Mouse (Mus musculus) cerebellum, adult (tissue): ENCODE measurements around the gene Wdr1.
"Not testable (repeated sequence)": the region's sequence is repeated elsewhere in the genome, so short reads cannot be mapped to it uniquely, and the experiment has no call there.

ENCODE experiments used
- ATAC-seq: cut with Nextera tagmentation; 2 replicates; pipeline ENCODE4 v1.9.2; 2017; ENCODE audit warnings: mild to moderate bottlenecking, moderate library complexity, mixed read lengths; ENCODE audit not compliant: insufficient number of reproducible peaks, low FRiP score, low TSS enrichment

Wdr1 gene

GRCm38 (mm10) chr5:38563121-38563520, at the start of gene Wdr1:
TSS of gene Wdr1 (minus strand) at chr5:38563221.
- ATAC-seq, result no peak

- no peak for ATAC-seq
Measured at GRCm38 (mm10) chr5:38611118-38611517, 48.1 kb upstream of the Wdr1 start.

GRCm38 (mm10) chr5:38608219-38608618, 45.2 kb upstream of the Wdr1 start:
- not testable (repeated sequence) for ATAC-seq

- no peak for ATAC-seq
Measured at GRCm38 (mm10) chr5:38598647-38599304, 35.8 kb upstream of the Wdr1 start.

GRCm38 (mm10) chr5:38588924-38589323, 25.9 kb upstream of the Wdr1 start:
- ATAC-seq, result no peak

- ATAC-seq, result no peak
Measured at GRCm38 (mm10) chr5:38585450-38585849, 22.4 kb upstream of the Wdr1 start.

- no peak for ATAC-seq
Measured at GRCm38 (mm10) chr5:38583026-38583425, 20.0 kb upstream of the Wdr1 start.

GRCm38 (mm10) chr5:38580703-38581102, 17.7 kb upstream of the Wdr1 start:
- peak; percentile 50 for ATAC-seq

- ATAC-seq, result no peak
Measured at GRCm38 (mm10) chr5:38570876-38571275, 7.9 kb upstream of the Wdr1 start.

- no peak for ATAC-seq
Measured at GRCm38 (mm10) chr5:38568652-38569051, 5.6 kb upstream of the Wdr1 start.

- ATAC-seq, result no peak
Measured at GRCm38 (mm10) chr5:38564831-38565230, 1.8 kb upstream of the Wdr1 start.

- peak; percentile 92 for ATAC-seq
Measured at GRCm38 (mm10) chr5:38561426-38562024, 1.5 kb downstream of the Wdr1 start.

- ATAC-seq, result peak; percentile 12; the same call in 1 of the 2 replicates
Measured at GRCm38 (mm10) chr5:38560586-38561425, 2.2 kb downstream of the Wdr1 start.

GRCm38 (mm10) chr5:38558831-38559230, 4.2 kb downstream of the Wdr1 start:
- ATAC-seq, result no peak

- ATAC-seq, result no peak
Measured at GRCm38 (mm10) chr5:38557811-38558210, 5.2 kb downstream of the Wdr1 start.

- no peak for ATAC-seq
Measured at GRCm38 (mm10) chr5:38556406-38556805, 6.6 kb downstream of the Wdr1 start.

GRCm38 (mm10) chr5:38553953-38554352, 9.1 kb downstream of the Wdr1 start:
- peak; percentile 32; the same call in 1 of the 2 replicates for ATAC-seq

- no peak for ATAC-seq
Measured at GRCm38 (mm10) chr5:38553491-38553890, 9.5 kb downstream of the Wdr1 start.

GRCm38 (mm10) chr5:38552615-38553014, 10.4 kb downstream of the Wdr1 start:
- ATAC-seq, result no peak

- no peak for ATAC-seq
Measured at GRCm38 (mm10) chr5:38550221-38550768, 12.7 kb downstream of the Wdr1 start.

GRCm38 (mm10) chr5:38549461-38549909, 13.5 kb downstream of the Wdr1 start:
- no peak for ATAC-seq
